Mouse (Mus musculus) heart, postnatal 4 days (tissue): ENCODE data around the gene Oosp3. TPM values are rescaled to one million over a fixed set of nuclear protein-coding genes. Genes with fewer than 3 reads are reported as not detected.

Experiments
- DNase-seq: peaks from one replicate; pipeline ENCODE4 v3.0.0; 2021
- total RNA-seq, 2 experiments: library from RNA; stranded (reverse); gene quantifications; 2 replicates each; pipeline ENCODE4 v1.2.3; 2021

Gene Oosp3
- not detected for total RNA-seq

GRCm38 (mm10) chr19:11696755-11697154 lies at the start of gene Oosp3:
Oosp3 (plus strand) TSS chr19:11697055.
- DNase-seq = no peak

GRCm38 (mm10) chr19:11649564-11649963 lies 47.3 kb upstream of the Oosp3 start:
- no peak for DNase-seq

- DNase-seq = no peak
These were observed 37.7 kb upstream of the Oosp3 start for GRCm38 (mm10) chr19:11659142-11659541.

GRCm38 (mm10) chr19:11660459-11660858 lies 36.4 kb upstream of the Oosp3 start, which contains the start of gene Oosp2:
Oosp2 (minus strand) TSS chr19:11660559.
- no peak for DNase-seq

GRCm38 (mm10) chr19:11661562-11661961 lies 35.3 kb upstream of the Oosp3 start:
- no peak for DNase-seq

GRCm38 (mm10) chr19:11690839-11691238 lies 6.0 kb upstream of the Oosp3 start, which contains the start of gene Oosp1:
Oosp1 (minus strand) TSS chr19:11691150.
- DNase-seq = no peak

- no peak for DNase-seq
These were observed 5.4 kb upstream of the Oosp3 start for GRCm38 (mm10) chr19:11691454-11691853.

GRCm38 (mm10) chr19:11698342-11698741 lies 1.5 kb downstream of the Oosp3 start:
- no peak for DNase-seq

- no peak for DNase-seq
These were observed 15.6 kb downstream of the Oosp3 start for GRCm38 (mm10) chr19:11712451-11712850.

- DNase-seq = no peak
These were observed 23.2 kb downstream of the Oosp3 start for GRCm38 (mm10) chr19:11720071-11720470.

GRCm38 (mm10) chr19:11723870-11724269 lies 27.0 kb downstream of the Oosp3 start:
- DNase-seq = no peak

GRCm38 (mm10) chr19:11724275-11724674 lies 27.4 kb downstream of the Oosp3 start:
- no peak for DNase-seq

GRCm38 (mm10) chr19:11725915-11726314 lies 29.1 kb downstream of the Oosp3 start:
- DNase-seq = no peak

GRCm38 (mm10) chr19:11727304-11727703 lies 30.4 kb downstream of the Oosp3 start:
- no peak for DNase-seq

GRCm38 (mm10) chr19:11730278-11730677 lies 33.4 kb downstream of the Oosp3 start:
- no peak for DNase-seq

GRCm38 (mm10) chr19:11736455-11736854 lies 39.6 kb downstream of the Oosp3 start:
- DNase-seq = no peak

- no peak for DNase-seq
These were observed 48.8 kb downstream of the Oosp3 start for GRCm38 (mm10) chr19:11745680-11746079.

- DNase-seq = no peak
These were observed 50.4 kb downstream of the Oosp3 start, which contains the start of gene Gif for GRCm38 (mm10) chr19:11747298-11747697. Gif (plus strand) TSS chr19:11747554.

Other genes starting within 250 kb of the Oosp3 start
- gene Ms4a6c, start 227.7 kb upstream of the Oosp3 start, total RNA-seq = 1 to 10 TPM; 3.5 to 3.8 TPM
- not detected for gene Gm8369, start 211.1 kb upstream of the Oosp3 start, total RNA-seq
- 1 to 10 TPM; 2.5 to 3.1 TPM for gene Ms4a6b, start 180.5 kb upstream of the Oosp3 start, total RNA-seq
- gene Ms4a4d, start 160.3 kb upstream of the Oosp3 start, total RNA-seq = under 1 TPM; 0.56 to 0.60 TPM
- under 1 TPM; 0.69 to 0.72 TPM for gene Ms4a6d, start 92.2 kb upstream of the Oosp3 start, total RNA-seq
- gene Ms4a2, start 73.3 kb upstream of the Oosp3 start, total RNA-seq = under 1 TPM; 0.36 to 0.38 TPM
- gene Ms4a3, start 56.2 kb upstream of the Oosp3 start, total RNA-seq = not detected
- not detected for gene Oosp2, start 36.5 kb upstream of the Oosp3 start, total RNA-seq
- gene Oosp1, start 5.9 kb upstream of the Oosp3 start, total RNA-seq = not detected
- gene Gif, start 50.5 kb downstream of the Oosp3 start, total RNA-seq = not detected
- 10 to 100 TPM; 88.3 to 89.9 TPM for gene Mrpl16, start 73.3 kb downstream of the Oosp3 start, total RNA-seq
- 1 to 10 TPM; 5.4 to 6.1 TPM for gene Stx3, start 122.3 kb downstream of the Oosp3 start, total RNA-seq
- not detected for gene Olfr1417, start 142.2 kb downstream of the Oosp3 start, total RNA-seq
- not detected for gene Olfr1418, start 164.0 kb downstream of the Oosp3 start, total RNA-seq
- gene Olfr1419, start 178.1 kb downstream of the Oosp3 start, total RNA-seq = not detected
- gene Olfr1420, start 189.5 kb downstream of the Oosp3 start, total RNA-seq = not detected
- gene Patl1, start 215.3 kb downstream of the Oosp3 start, total RNA-seq = 10 to 100 TPM; 37.0 to 41.5 TPM